Mouse (Mus musculus) erythroblast, adult 5-6 weeks (primary cell): ENCODE measurements around the gene Opa3. TPM values are rescaled to one million over a fixed set of nuclear protein-coding genes. Genes with fewer than 3 reads are reported as not detected.

ENCODE experiments used
- ATAC-seq: replicated peaks from 2 replicates; pipeline ENCODE4 v1.8.0; 2016; ENCODE audit warnings: moderate number of reproducible peaks, mild to moderate bottlenecking, moderate TSS enrichment, inconsistent platforms; ENCODE audit not compliant: poor library complexity, low FRiP score, severe bottlenecking
- total RNA-seq, 2 experiments: library from RNA; stranded (forward) in 1 of 2; stranded (reverse) in 1 of 2; fragments of 150-400 nt in 1 of 2; fragments of 200-764, 138-1000 nt in 1 of 2; gene quantifications; 2 replicates each; pipeline versions ENCODE4 v1.2.3 to v1.2.4; 2015 to 2017; ENCODE audit warnings: low replicate concordance in 2 of 2

The Opa3 gene
- total RNA-seq (2015; ENCODE audit: low replicate concordance) (6.5 and 7.7 TPM in 2 replicates), total RNA-seq (2017; ENCODE audit: low replicate concordance) (2.1 and 5.6 TPM in 2 replicates)

- peak; percentile 78 for ATAC-seq
Observed at GRCm38 (mm10) chr7:19227883-19228792, at the start of gene Opa3. Gene Opa3 (plus strand): TSS chr7:19228334.

- peak; percentile 59 for ATAC-seq
Observed at GRCm38 (mm10) chr7:19178443-19179092, 49.6 kb upstream of the Opa3 start.

- ATAC-seq = no peak
Observed at GRCm38 (mm10) chr7:19179173-19179572, 49.0 kb upstream of the Opa3 start.

- no peak for ATAC-seq
Observed at GRCm38 (mm10) chr7:19179936-19180335, 48.2 kb upstream of the Opa3 start.

- ATAC-seq = no peak
Observed at GRCm38 (mm10) chr7:19180862-19181429, 47.2 kb upstream of the Opa3 start.

- no peak for ATAC-seq
Observed at GRCm38 (mm10) chr7:19184250-19184649, 43.9 kb upstream of the Opa3 start.

GRCm38 (mm10) chr7:19184758-19185157 lies 43.4 kb upstream of the Opa3 start:
- ATAC-seq = no peak

- 0 out of 2 replicates have a peak, but pooled peaks have one; percentile 51 for ATAC-seq
Observed at GRCm38 (mm10) chr7:19194676-19195075, 33.5 kb upstream of the Opa3 start.

- no peak for ATAC-seq
Observed at GRCm38 (mm10) chr7:19196676-19197075, 31.5 kb upstream of the Opa3 start.

GRCm38 (mm10) chr7:19197985-19198384 lies 30.1 kb upstream of the Opa3 start:
- 0 out of 2 replicates have a peak, but pooled peaks have one; percentile 58 for ATAC-seq

- no peak for ATAC-seq
Observed at GRCm38 (mm10) chr7:19201660-19202059, 26.5 kb upstream of the Opa3 start.

GRCm38 (mm10) chr7:19202065-19202850 lies 25.9 kb upstream of the Opa3 start:
- ATAC-seq = no peak

- ATAC-seq = no peak
Observed at GRCm38 (mm10) chr7:19208201-19208910, 19.8 kb upstream of the Opa3 start.

- peak; percentile 34; the same call in 1 of the 2 replicates for ATAC-seq
Observed at GRCm38 (mm10) chr7:19208944-19209472, 19.1 kb upstream of the Opa3 start.

GRCm38 (mm10) chr7:19209494-19209893 lies 18.6 kb upstream of the Opa3 start:
- no peak for ATAC-seq

GRCm38 (mm10) chr7:19210010-19210409 lies 18.1 kb upstream of the Opa3 start:
- ATAC-seq = no peak

- no peak for ATAC-seq
Observed at GRCm38 (mm10) chr7:19211041-19211675, 17.0 kb upstream of the Opa3 start.

GRCm38 (mm10) chr7:19211996-19212755 lies 16.0 kb upstream of the Opa3 start, which contains the start of gene Gpr4:
Gene Gpr4 (plus strand): TSS chr7:19212538.
- ATAC-seq = no peak
